In genomic region chr9:29201163-29202053, GRCm38 (mm10) we compare ENCODE assay signal across 8 mouse cellular contexts.
DNase-seq lines count a peak whose midpoint lies in the region; ATAC-seq and TF ChIP-seq lines count a peak whose summit lies in the region.

No protein-coding gene starts in this region.

- no peak overlapping the region for H3K4me3 ChIP-seq in forebrain, embryonic 13.5 days
- H3K4me3 ChIP-seq in hindbrain, embryonic 12.5 days: no peak overlapping the region
- H3K4me3 ChIP-seq in midbrain, postnatal 0 days (ENCODE audit: low read depth, low read length): no peak overlapping the region

- no peaks in the 10 kb centered on the region for H3K27me3 ChIP-seq in forebrain, embryonic 13.5 days
- no peaks in the 10 kb centered on the region for H3K27me3 ChIP-seq in hindbrain, embryonic 12.5 days
- no peaks in the 10 kb centered on the region for H3K27me3 ChIP-seq in midbrain, postnatal 0 days (ENCODE audit: insufficient read depth, low read length)

- peaks cover 35% of the 10 kb centered on the region for H3K4me1 ChIP-seq in forebrain, embryonic 13.5 days
- peaks cover 15% of the 10 kb centered on the region for H3K4me1 ChIP-seq in hindbrain, embryonic 12.5 days
- H3K4me1 ChIP-seq in midbrain, postnatal 0 days (ENCODE audit: insufficient read depth, low read length): no peaks in the 10 kb centered on the region

- no peaks in the 10 kb centered on the region for H3K36me3 ChIP-seq in forebrain, embryonic 13.5 days (ENCODE audit: poor library complexity, severe bottlenecking)
- H3K36me3 ChIP-seq in hindbrain, embryonic 12.5 days: no peaks in the 10 kb centered on the region
- no peaks in the 10 kb centered on the region for H3K36me3 ChIP-seq in midbrain, postnatal 0 days (ENCODE audit: insufficient read depth, low read length)

- peak; percentile 80 for TF ChIP-seq CTCF in midbrain, postnatal 0 days (IDR thresholded peaks at IDR 0.05)

- no peaks in the 10 kb centered on the region for H3K9me3 ChIP-seq in forebrain, embryonic 13.5 days (replicated peaks)
- no peaks in the 10 kb centered on the region for H3K9me3 ChIP-seq in hindbrain, embryonic 12.5 days (replicated peaks)
- no peaks in the 10 kb centered on the region for H3K9me3 ChIP-seq in midbrain, postnatal 0 days (ENCODE audit: low read length)

- ATAC-seq in forebrain, embryonic 13.5 days: peak; percentile 88
- ATAC-seq in hindbrain, embryonic 12.5 days (ENCODE audit: low FRiP score): peak; percentile 68
- no peak for ATAC-seq in midbrain, postnatal 0 days (ENCODE audit: low FRiP score)

- WGBS in forebrain, embryonic 13.5 days: 56% methylated on average over 14 of the region's 14 CpGs
- 61% methylated on average over 14 of the region's 14 CpGs for WGBS in hindbrain, embryonic 12.5 days
- 57% methylated on average over 14 of the region's 14 CpGs for WGBS in midbrain, postnatal 0 days

- peak overlapping the region; percentile 40; the same call in 1 of the 2 replicates for H3K27ac ChIP-seq in forebrain, embryonic 13.5 days
- H3K27ac ChIP-seq in hindbrain, embryonic 12.5 days: no peak overlapping the region
- H3K27ac ChIP-seq in midbrain, postnatal 0 days (ENCODE audit: low read depth, low read length): no peak overlapping the region

- peak; percentile 27 for DNase-seq in ES-CJ7 (ENCODE audit: low read depth, low spot score)
- peak; percentile 26 for DNase-seq in adrenal gland, postnatal 25 days
- DNase-seq in layer of hippocampus, adult 9-11 months: peak; percentile 35
- peak; percentile 86 for DNase-seq in midbrain, postnatal 0 days (ENCODE audit: low spot score)
- no peak for DNase-seq in thymus, postnatal 0 days (ENCODE audit: low spot score)
- no peak for DNase-seq in thymus, postnatal 14 days

- H3K9ac ChIP-seq in forebrain, embryonic 13.5 days: no peak overlapping the region
- H3K9ac ChIP-seq in hindbrain, embryonic 12.5 days: no peak overlapping the region
- H3K9ac ChIP-seq in midbrain, postnatal 0 days (replicated peaks; ENCODE audit: low read length, poor library complexity, severe bottlenecking): no peak overlapping the region

- no peak overlapping the region for H3K4me2 ChIP-seq in forebrain, embryonic 13.5 days
- no peak overlapping the region for H3K4me2 ChIP-seq in hindbrain, embryonic 12.5 days (replicated peaks)
- H3K4me2 ChIP-seq in midbrain, postnatal 0 days (ENCODE audit: low read depth, low read length, poor library complexity, severe bottlenecking): no peak overlapping the region

Comparison
In these comparisons a context has a peak if more than half of its experiments do, and no peak if none do; other contexts are left out.
1. DNase-seq: peak in ES-CJ7 (single experiment), adrenal gland, postnatal 25 days (single experiment), layer of hippocampus, adult 9-11 months (single experiment) and midbrain, postnatal 0 days (single experiment); none in thymus, postnatal 0 days (single experiment) and thymus, postnatal 14 days (single experiment).